Mouse (Mus musculus) stomach, postnatal 0 days (tissue): ENCODE results near the gene Rock2. TPM values are rescaled to one million over a fixed set of nuclear protein-coding genes. Genes with fewer than 3 reads are reported as not detected.
A peak's percentile ranks its signal among the peaks of the same experiment; 100 is the strongest.

Experiments
- ATAC-seq: fragments of 200-750 bp; cut with Nextera tagmentation; 2 replicates; pipeline ENCODE4 v1.8.0; 2017; ENCODE audit not compliant: low FRiP score, low TSS enrichment
- DNase-seq: peaks from one replicate; pipeline ENCODE4 v3.0.0-alpha.2; 2016; ENCODE audit warnings: low spot score
- H3K27ac ChIP-seq: fragments of 300-500 bp; sonication (generic); replicated peaks from 2 replicates; pipeline ENCODE4 v1.5.1; 2014; ENCODE audit warnings: mild to moderate bottlenecking, control low read depth
- H3K27me3 ChIP-seq: fragments of 300-500 bp; sonication (generic); 2 replicates; pipeline ENCODE4 v1.6.1; 2014; ENCODE audit warnings: low read length; ENCODE audit not compliant: control insufficient read depth, insufficient read depth
- H3K36me3 ChIP-seq: fragments of 300-500 bp; sonication (generic); 2 replicates; pipeline ENCODE4 v1.6.1; 2014; ENCODE audit warnings: low read length, mixed read lengths; ENCODE audit not compliant: control insufficient read depth, insufficient read depth
- H3K4me1 ChIP-seq: fragments of 300-500 bp; sonication (generic); replicated peaks from 2 replicates; pipeline ENCODE4 v1.6.1; 2014; ENCODE audit warnings: antibody characterized with exemption; ENCODE audit not compliant: control insufficient read depth, insufficient read depth
- H3K4me2 ChIP-seq: fragments of 300-500 bp; sonication (generic); replicated peaks from 2 replicates; pipeline ENCODE4 v1.6.1; 2014; ENCODE audit warnings: low read depth, mild to moderate bottlenecking, control low read depth, moderate library complexity
- H3K4me3 ChIP-seq: fragments of 300-500 bp; sonication (generic); 2 replicates; pipeline ENCODE4 v1.5.1; 2014; ENCODE audit warnings: low read depth, low read length, control low read depth
- H3K9ac ChIP-seq: fragments of 300-500 bp; sonication (generic); 2 replicates; pipeline ENCODE4 v1.6.1; 2014; ENCODE audit warnings: mild to moderate bottlenecking, low read length, control low read depth, mixed read lengths
- H3K9me3 ChIP-seq: fragments of 300-500 bp; sonication (generic); 2 replicates; pipeline ENCODE4 v1.6.1; 2016; ENCODE audit warnings: low read length; ENCODE audit not compliant: control insufficient read depth
- CTCF ChIP-seq: IDR thresholded peaks from 2 replicates; pipeline ENCODE4 v1.5.1; 2016; ENCODE audit warnings: antibody characterized with exemption, low read depth, mild to moderate bottlenecking, moderate library complexity
- EP300 ChIP-seq: optimal IDR thresholded peaks from 2 replicates; pipeline ENCODE3; 2016; ENCODE audit warnings: antibody characterized with exemption
- WGBS: fragments of 180-500 bp; shearing (Covaris S2); extraction: QIAGEN DNeasy Blood & Tissue Kit; methylation state at CpG from one replicate; pipeline ENCODE4 v1.1.7; 2014; 5-methylcytosine and 5-hydroxymethylcytosine counted together
- polyA plus RNA-seq: library from polyadenylated mRNA; unstranded; fragments of >200 nt; fragmentation: Nextera tagmentation; extraction: Ambion mirVana; gene quantifications from 2 replicates; pipeline ENCODE4 v1.2.1, GENCODE M21; 2015

Gene Rock2
- polyA plus RNA-seq, 1 experiment from 2014 or later = 13.3 TPM

DNA sequence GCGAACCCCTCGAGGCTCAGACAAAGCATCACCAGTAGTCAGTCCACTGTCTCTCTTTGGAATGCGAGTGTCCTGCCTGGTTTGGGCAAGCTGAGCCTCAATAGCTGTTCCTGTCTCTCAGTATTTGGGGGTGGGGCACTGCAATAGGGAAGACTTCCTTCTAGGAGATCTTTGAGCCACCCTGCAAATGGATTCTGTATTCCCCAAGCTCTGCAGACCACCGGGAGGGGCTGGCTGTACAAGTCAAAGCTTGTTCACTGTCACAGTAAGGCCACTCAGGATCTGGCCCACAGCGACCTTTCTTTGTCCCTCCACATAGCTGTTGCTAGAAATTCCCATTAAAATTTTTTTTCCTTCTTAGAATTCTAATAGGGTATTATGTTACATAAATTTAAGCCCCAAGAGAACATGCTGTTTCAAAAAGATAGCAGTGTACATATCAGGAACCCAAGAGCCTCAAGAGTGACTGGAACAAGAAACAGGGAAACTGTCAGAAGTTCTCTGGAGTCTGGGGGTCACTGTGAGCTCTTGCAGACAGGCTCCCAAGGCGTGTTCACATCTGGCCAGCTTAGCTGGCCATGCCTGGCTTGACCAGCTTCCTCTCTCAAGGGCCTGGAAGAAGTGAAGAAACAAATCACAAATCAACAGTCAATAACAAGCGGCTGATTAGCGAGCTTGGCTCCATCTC is 25.5 kb upstream of the Rock2 start:
- Histone ChIP-seq H3K4me1 (peaks cover 16% of the 10 kb centered on the region), H3K27me3 (no peaks in the 10 kb centered on the region), H3K27ac (peak overlapping the region; percentile 90), H3K4me3 (no peak overlapping the region), H3K9ac (no peak overlapping the region), H3K4me2 (no peak overlapping the region), H3K36me3 (no peaks in the 10 kb centered on the region), H3K9me3 (no peaks in the 10 kb centered on the region)
- 61% methylated on average over 8 of the region's 8 CpGs for WGBS
- no peak for ATAC-seq
- no peak for DNase-seq
- TF ChIP-seq CTCF = no peak
- no peak for TF ChIP-seq EP300

- H3K9ac ChIP-seq = no peak overlapping the region
- 40% methylated on average over 9 of the region's 9 CpGs for WGBS
- no peak overlapping the region for H3K4me2 ChIP-seq
Observed at GRCm38 (mm10) chr12:16869870-16870404, 24.8 kb upstream of the Rock2 start.

GRCm38 (mm10) chr12:16870405-16871068 is 24.2 kb upstream of the Rock2 start:
- TF ChIP-seq EP300 (peak; percentile 79), CTCF (peak; percentile 21; the same call in 1 of the 2 replicates)
- H3K27ac ChIP-seq = peak overlapping the region; percentile 90
- no peak overlapping the region for H3K4me2 ChIP-seq
- no peaks in the 10 kb centered on the region for H3K9me3 ChIP-seq
- no peaks in the 10 kb centered on the region for H3K36me3 ChIP-seq
- H3K9ac ChIP-seq = no peak overlapping the region
- DNase-seq (peak; percentile 46), ATAC-seq (peak; percentile 50; the same call in 1 of the 2 replicates)
- no peak overlapping the region for H3K4me3 ChIP-seq
- peaks cover 23% of the 10 kb centered on the region for H3K4me1 ChIP-seq
- 16% methylated on average over 8 of the region's 8 CpGs for WGBS
- no peaks in the 10 kb centered on the region for H3K27me3 ChIP-seq

More at GRCm38 (mm10) chr12:16869870-16870404, 24.8 kb upstream of the Rock2 start:
- ATAC-seq (0 out of 2 replicates have a peak, but pooled peaks have one; percentile 3), DNase-seq (no peak)
- no peak overlapping the region for H3K4me3 ChIP-seq
- no peaks in the 10 kb centered on the region for H3K9me3 ChIP-seq
- TF ChIP-seq CTCF = no peak
- no peaks in the 10 kb centered on the region for H3K36me3 ChIP-seq
- H3K27me3 ChIP-seq = no peaks in the 10 kb centered on the region
- H3K27ac ChIP-seq = peak overlapping the region; percentile 90
- peaks cover 22% of the 10 kb centered on the region for H3K4me1 ChIP-seq

DNA sequence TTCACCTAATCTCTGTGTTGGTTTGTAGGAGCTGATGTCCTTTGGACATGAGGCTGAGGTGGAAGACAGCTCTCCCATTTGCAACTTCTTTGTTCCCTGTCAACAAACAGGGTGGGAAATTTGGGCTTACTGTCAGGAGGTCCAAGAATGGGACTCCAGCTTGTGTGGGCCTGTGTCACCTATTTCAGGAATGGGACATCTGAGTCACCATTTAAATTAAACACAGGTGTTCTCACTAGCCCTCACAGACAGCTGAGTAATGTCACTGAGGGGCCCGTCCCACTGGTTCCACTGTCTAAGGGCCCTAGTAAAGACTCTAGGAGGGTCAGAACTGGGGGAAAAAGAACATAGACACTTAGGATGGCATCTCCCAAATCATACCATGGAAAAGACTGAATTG is 22.7 kb upstream of the Rock2 start:
- H3K36me3 ChIP-seq = no peaks in the 10 kb centered on the region
- H3K27ac ChIP-seq = no peak overlapping the region
- TF ChIP-seq CTCF = no peak
- TF ChIP-seq EP300 = no peak
- H3K4me3 ChIP-seq = no peak overlapping the region
- peaks cover 27% of the 10 kb centered on the region for H3K4me1 ChIP-seq
- H3K27me3 ChIP-seq = no peaks in the 10 kb centered on the region
- DNase-seq (no peak), ATAC-seq (no peak)
- WGBS = 58% methylated on average over 1 of the region's 1 CpGs
- H3K9me3 ChIP-seq = no peaks in the 10 kb centered on the region
- H3K9ac ChIP-seq = no peak overlapping the region
- H3K4me2 ChIP-seq = no peak overlapping the region

DNA sequence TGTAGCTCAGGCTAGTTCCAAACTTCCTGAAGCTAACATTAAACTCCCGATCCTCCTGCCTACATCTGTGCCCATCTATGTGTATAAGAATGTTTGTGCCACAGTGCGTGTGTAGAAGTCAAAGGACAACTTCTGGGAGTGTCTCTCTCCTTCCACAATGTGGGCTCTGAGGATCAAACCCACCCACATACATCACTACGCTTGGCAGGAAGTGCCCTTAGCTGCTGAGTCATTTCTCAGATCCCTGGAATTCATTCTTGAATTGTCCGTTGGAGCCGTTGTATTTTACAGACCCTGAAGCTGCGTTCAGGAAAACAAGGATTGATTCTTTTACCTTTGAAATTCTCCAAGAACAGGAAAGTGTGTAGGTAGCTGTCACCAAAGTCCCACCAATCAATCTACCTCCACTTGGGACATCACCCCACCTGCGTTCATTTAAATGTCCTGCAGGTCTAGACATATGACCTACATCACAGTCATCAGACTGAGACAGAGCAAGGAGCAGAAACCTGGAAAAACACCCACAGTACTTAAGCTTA is 21.7 kb upstream of the Rock2 start:
- no peaks in the 10 kb centered on the region for H3K9me3 ChIP-seq
- H3K4me1 ChIP-seq = peaks cover 27% of the 10 kb centered on the region
- no peak overlapping the region for H3K9ac ChIP-seq
- ATAC-seq (no peak), DNase-seq (no peak)
- H3K27me3 ChIP-seq = no peaks in the 10 kb centered on the region
- H3K4me2 ChIP-seq = no peak overlapping the region
- no peaks in the 10 kb centered on the region for H3K36me3 ChIP-seq
- no peak for TF ChIP-seq CTCF
- no peak for TF ChIP-seq EP300
- WGBS = 43% methylated on average over 7 of the region's 7 CpGs
- H3K27ac ChIP-seq = 0 out of 2 replicates have a peak overlapping the region, but pooled peaks have one; percentile 30
- H3K4me3 ChIP-seq = no peak overlapping the region

- DNase-seq = no peak
- no peaks in the 10 kb centered on the region for H3K9me3 ChIP-seq
- no peak overlapping the region for H3K9ac ChIP-seq
- H3K4me2 ChIP-seq = no peak overlapping the region
- 0 out of 2 replicates have a peak overlapping the region, but pooled peaks have one; percentile 30 for H3K27ac ChIP-seq
- peaks cover 27% of the 10 kb centered on the region for H3K4me1 ChIP-seq
- no peaks in the 10 kb centered on the region for H3K36me3 ChIP-seq
- no peak for TF ChIP-seq EP300
- no peak for TF ChIP-seq CTCF
- no peak for ATAC-seq
- no peak overlapping the region for H3K4me3 ChIP-seq
- WGBS = 63% methylated on average over 7 of the region's 7 CpGs
- H3K27me3 ChIP-seq = no peaks in the 10 kb centered on the region
Observed at GRCm38 (mm10) chr12:16873549-16873948, 21.1 kb upstream of the Rock2 start.
